Mouse (Mus musculus) small intestine, adult 2 months (tissue): ENCODE results near the gene Wdtc1.

Experiments used
- CTCF ChIP-seq: fragments of 200-500 bp; IDR thresholded peaks from 2 replicates; pipeline ENCODE4 v1.5.1; 2012; ENCODE audit warnings: low read depth, mild to moderate bottlenecking, control low read depth, inconsistent platforms, low read length, moderate library complexity, mixed read lengths; ENCODE audit not compliant: insufficient replicate concordance, insufficient read length; ENCODE audit errors: extremely low read depth
- POLR2A ChIP-seq: fragments of 200-500 bp; IDR thresholded peaks from 2 replicates; pipeline ENCODE4 v1.6.1; 2012; ENCODE audit warnings: low read depth, mild to moderate bottlenecking, control low read depth, inconsistent platforms, low read length, moderate library complexity

GRCm38 (mm10) chr4:133390042-133390441 lies 36.8 kb upstream of the Wdtc1 start:
- no peak for TF ChIP-seq CTCF
- TF ChIP-seq POLR2A, result no peak
